Mouse (Mus musculus) forebrain, postnatal 0 days (tissue): ENCODE results near the gene Greb1. TPM values are rescaled to one million over a fixed set of nuclear protein-coding genes. Genes with fewer than 3 reads are reported as not detected.

Experiments
- ATAC-seq: fragments of 200-750 bp; cut with Nextera tagmentation; 2 replicates; pipeline ENCODE4 v1.8.0; 2017; ENCODE audit warnings: mild to moderate bottlenecking, moderate library complexity
- DNase-seq: peaks from one replicate; pipeline ENCODE4 v3.0.0-alpha.2; 2015
- H3K27ac ChIP-seq: fragments of 300-500 bp; sonication (generic); 2 replicates; pipeline ENCODE4 v1.5.1; 2014; ENCODE audit warnings: low read depth, mild to moderate bottlenecking, antibody characterized with exemption, low read length, moderate library complexity, mixed read lengths
- H3K27me3 ChIP-seq: fragments of 300-500 bp; sonication (generic); 2 replicates; pipeline ENCODE4 v1.6.1; 2014; ENCODE audit warnings: mild to moderate bottlenecking, low read length, mixed read lengths; ENCODE audit not compliant: insufficient read depth
- H3K36me3 ChIP-seq: fragments of 300-500 bp; sonication (generic); 2 replicates; pipeline ENCODE4 v1.6.1; 2014; ENCODE audit warnings: mild to moderate bottlenecking, moderate library complexity; ENCODE audit not compliant: insufficient read depth
- H3K4me1 ChIP-seq: fragments of 300-500 bp; sonication (generic); 2 replicates; pipeline ENCODE4 v1.6.1; 2014; ENCODE audit warnings: antibody characterized with exemption; ENCODE audit not compliant: insufficient read depth
- H3K4me2 ChIP-seq: fragments of 300-500 bp; sonication (generic); 2 replicates; pipeline ENCODE4 v1.6.1; 2014; ENCODE audit warnings: low read depth, mild to moderate bottlenecking, moderate library complexity
- H3K4me3 ChIP-seq: fragments of 300-500 bp; sonication (generic); 2 replicates; pipeline ENCODE4 v1.5.1; 2014; ENCODE audit warnings: low read depth, low read length, mixed read lengths
- H3K9ac ChIP-seq: fragments of 300-500 bp; sonication (generic); 2 replicates; pipeline ENCODE4 v1.6.1; 2014; ENCODE audit warnings: mild to moderate bottlenecking
- H3K9me3 ChIP-seq: fragments of 300-500 bp; sonication (generic); 2 replicates; pipeline ENCODE4 v1.6.1; 2016; ENCODE audit warnings: low read length
- CTCF ChIP-seq: sonication (generic); IDR thresholded peaks from 2 replicates; pipeline ENCODE4 v1.5.1; 2016; ENCODE audit warnings: antibody characterized with exemption, control low read depth, low read depth
- WGBS: fragments of 180-500 bp; shearing (Covaris S2); extraction: QIAGEN DNeasy Blood & Tissue Kit; methylation state at CpG from one replicate; pipeline ENCODE4 v1.1.7; 2014; 5-methylcytosine and 5-hydroxymethylcytosine counted together
- polyA plus RNA-seq: library from polyadenylated mRNA; unstranded; fragments of >200 nt; fragmentation: Nextera tagmentation; extraction: Ambion mirVana; gene quantifications from 2 replicates; pipeline ENCODE4 v1.2.1, GENCODE M21; 2015
- total RNA-seq: library from RNA; depleted of rRNA; stranded (reverse); fragments of >200 nt; gene quantifications from 2 replicates; pipeline ENCODE4 v1.2.3, GENCODE M21; 2014

Greb1 gene
- total and polyA plus RNA-seq, 2 experiments from 2014 or later: 0.25 to 0.48 TPM

GRCm38 (mm10) chr12:16793371-16793770, 7.3 kb downstream of the Greb1 start:
- WGBS: 93% methylated on average over 4 of the region's 4 CpGs
- H3K4me1 ChIP-seq: no peaks in the 10 kb centered on the region
- ATAC-seq: no peak

GRCm38 (mm10) chr12:16790456-16790855, 10.2 kb downstream of the Greb1 start:
- no peak overlapping the region for H3K9ac ChIP-seq
- no peak overlapping the region for H3K27ac ChIP-seq
- no peak overlapping the region for H3K4me3 ChIP-seq
- 61% methylated on average over 4 of the region's 4 CpGs for WGBS
- no peaks in the 10 kb centered on the region for H3K36me3 ChIP-seq
- H3K4me1 ChIP-seq: no peaks in the 10 kb centered on the region
- DNase-seq (no peak), ATAC-seq (no peak)
- H3K27me3 ChIP-seq: no peaks in the 10 kb centered on the region
- no peaks in the 10 kb centered on the region for H3K9me3 ChIP-seq
- TF ChIP-seq CTCF: no peak
- H3K4me2 ChIP-seq: no peak overlapping the region

More at GRCm38 (mm10) chr12:16793371-16793770, 7.3 kb downstream of the Greb1 start:
- Histone ChIP-seq H3K36me3 (no peaks in the 10 kb centered on the region), H3K9me3 (no peaks in the 10 kb centered on the region), H3K27me3 (no peaks in the 10 kb centered on the region), H3K9ac (no peak overlapping the region), H3K27ac (no peak overlapping the region), H3K4me2 (no peak overlapping the region), H3K4me3 (no peak overlapping the region)
- no peak for TF ChIP-seq CTCF
- DNase-seq: no peak

- ATAC-seq (no peak), DNase-seq (no peak)
- H3K4me2 ChIP-seq: no peak overlapping the region
- H3K9me3 ChIP-seq: no peaks in the 10 kb centered on the region
- TF ChIP-seq CTCF: no peak
- 10% methylated on average over 4 of the region's 4 CpGs for WGBS
- H3K4me3 ChIP-seq: no peak overlapping the region
- no peaks in the 10 kb centered on the region for H3K36me3 ChIP-seq
- no peak overlapping the region for H3K9ac ChIP-seq
- H3K27me3 ChIP-seq: no peaks in the 10 kb centered on the region
- no peaks in the 10 kb centered on the region for H3K4me1 ChIP-seq
- no peak overlapping the region for H3K27ac ChIP-seq
Measured at GRCm38 (mm10) chr12:16789756-16790155, 10.9 kb downstream of the Greb1 start.

GRCm38 (mm10) chr12:16789199-16789598, 11.5 kb downstream of the Greb1 start:
- H3K27me3 ChIP-seq: no peaks in the 10 kb centered on the region
- no peak overlapping the region for H3K9ac ChIP-seq
- DNase-seq: no peak
- WGBS: 39% methylated on average over 1 of the region's 1 CpGs
- no peaks in the 10 kb centered on the region for H3K36me3 ChIP-seq
- H3K4me1 ChIP-seq: no peaks in the 10 kb centered on the region
- no peak overlapping the region for H3K4me3 ChIP-seq
- no peak overlapping the region for H3K27ac ChIP-seq
- no peak for ATAC-seq
- no peaks in the 10 kb centered on the region for H3K9me3 ChIP-seq
- no peak for TF ChIP-seq CTCF
- no peak overlapping the region for H3K4me2 ChIP-seq

GRCm38 (mm10) chr12:16788600-16788999, 12.1 kb downstream of the Greb1 start:
- 53% methylated on average over 2 of the region's 2 CpGs for WGBS
- H3K4me2 ChIP-seq: no peak overlapping the region

GRCm38 (mm10) chr12:16781034-16781746, 19.5 kb downstream of the Greb1 start:
- H3K9ac ChIP-seq: no peak overlapping the region
- 81% methylated on average over 14 of the region's 14 CpGs for WGBS

More at GRCm38 (mm10) chr12:16788600-16788999, 12.1 kb downstream of the Greb1 start:
- Histone ChIP-seq H3K4me3 (no peak overlapping the region), H3K27me3 (no peaks in the 10 kb centered on the region), H3K4me1 (no peaks in the 10 kb centered on the region), H3K36me3 (no peaks in the 10 kb centered on the region), H3K27ac (no peak overlapping the region), H3K9me3 (no peaks in the 10 kb centered on the region), H3K9ac (no peak overlapping the region)
- no peak for DNase-seq
- no peak for ATAC-seq
- TF ChIP-seq CTCF: no peak

GRCm38 (mm10) chr12:16780320-16780719, 20.4 kb downstream of the Greb1 start:
- no peak for DNase-seq
- no peak for TF ChIP-seq CTCF
- Histone ChIP-seq H3K9ac (no peak overlapping the region), H3K27me3 (no peaks in the 10 kb centered on the region), H3K27ac (no peak overlapping the region), H3K36me3 (no peaks in the 10 kb centered on the region), H3K9me3 (no peaks in the 10 kb centered on the region), H3K4me3 (no peak overlapping the region), H3K4me1 (no peaks in the 10 kb centered on the region), H3K4me2 (no peak overlapping the region)
- no peak for ATAC-seq
- WGBS: 70% methylated on average over 3 of the region's 3 CpGs

More at GRCm38 (mm10) chr12:16781034-16781746, 19.5 kb downstream of the Greb1 start:
- Histone ChIP-seq H3K27ac (no peak overlapping the region), H3K4me1 (no peaks in the 10 kb centered on the region), H3K9me3 (no peaks in the 10 kb centered on the region), H3K4me3 (no peak overlapping the region), H3K4me2 (no peak overlapping the region), H3K36me3 (no peaks in the 10 kb centered on the region), H3K27me3 (no peaks in the 10 kb centered on the region)
- TF ChIP-seq CTCF: no peak
- DNase-seq (no peak), ATAC-seq (no peak)
